Mouse (Mus musculus) lung, embryonic 15.5 days (tissue): ENCODE measurements around the gene Evl. TPM values are rescaled to one million over a fixed set of nuclear protein-coding genes. Genes with fewer than 3 reads are reported as not detected.
A peak's percentile ranks its signal among the peaks of the same experiment; 100 is the strongest.

Source experiments
- ATAC-seq: fragments of 200-750 bp; cut with Nextera tagmentation; 2 replicates; pipeline ENCODE4 v1.8.0; 2017; ENCODE audit warnings: moderate number of reproducible peaks, borderline replicate concordance; ENCODE audit not compliant: low FRiP score, low TSS enrichment; ENCODE audit errors: extremely low read depth
- H3K27ac ChIP-seq: fragments of 300-500 bp; sonication (generic); 2 replicates; pipeline ENCODE4 v1.5.1; 2015; ENCODE audit warnings: moderate library complexity, mild to moderate bottlenecking, inconsistent platforms
- H3K27me3 ChIP-seq: fragments of 300-500 bp; sonication (generic); 2 replicates; pipeline ENCODE4 v1.6.1; 2015; ENCODE audit warnings: inconsistent platforms
- H3K36me3 ChIP-seq: fragments of 300-500 bp; sonication (generic); 2 replicates; pipeline ENCODE4 v1.6.1; 2015; ENCODE audit warnings: inconsistent platforms
- H3K4me1 ChIP-seq: fragments of 300-500 bp; sonication (generic); 2 replicates; pipeline ENCODE4 v1.6.1; 2015; ENCODE audit warnings: inconsistent platforms
- H3K4me2 ChIP-seq: fragments of 300-500 bp; sonication (generic); 2 replicates; pipeline ENCODE4 v1.6.1; 2015; ENCODE audit warnings: inconsistent platforms, mild to moderate bottlenecking, moderate library complexity
- H3K4me3 ChIP-seq: fragments of 300-500 bp; sonication (generic); 2 replicates; pipeline ENCODE4 v1.5.1; 2015; ENCODE audit warnings: mild to moderate bottlenecking, inconsistent platforms
- H3K9ac ChIP-seq: fragments of 300-500 bp; sonication (generic); 2 replicates; pipeline ENCODE4 v1.6.1; 2015; ENCODE audit warnings: inconsistent platforms
- H3K9me3 ChIP-seq: fragments of 300-500 bp; sonication (generic); 2 replicates; pipeline ENCODE4 v1.6.1; 2016; ENCODE audit warnings: inconsistent platforms
- WGBS: fragments of 180-500 bp; shearing (Covaris S2); methylation state at CpG from one replicate; pipeline ENCODE4 v1.1.7; 2015; 5-methylcytosine and 5-hydroxymethylcytosine counted together
- polyA plus RNA-seq: library from polyadenylated mRNA; unstranded; fragments of >200 nt; fragmentation: Nextera tagmentation; extraction: Ambion mirVana; gene quantifications from 2 replicates; pipeline ENCODE4 v1.2.1, GENCODE M21; 2015

The Evl gene
- polyA plus RNA-seq, 1 experiment from 2014 or later, result 55.6 TPM

GRCm38 (mm10) chr12:108680861-108681260 is 126.3 kb downstream of the Evl start:
- no peak overlapping the region for H3K9ac ChIP-seq
- no peak overlapping the region for H3K27ac ChIP-seq
- no peak for ATAC-seq
- no peaks in the 10 kb centered on the region for H3K27me3 ChIP-seq
- no peak overlapping the region for H3K4me2 ChIP-seq
- WGBS, result 91% methylated on average over 8 of the region's 8 CpGs
- H3K9me3 ChIP-seq, result no peaks in the 10 kb centered on the region
- no peak overlapping the region for H3K4me3 ChIP-seq
- no peaks in the 10 kb centered on the region for H3K4me1 ChIP-seq
- H3K36me3 ChIP-seq, result peaks cover 71% of the 10 kb centered on the region

- Histone ChIP-seq H3K4me1 (no peaks in the 10 kb centered on the region), H3K4me2 (no peak overlapping the region), H3K36me3 (peaks cover 71% of the 10 kb centered on the region), H3K27me3 (no peaks in the 10 kb centered on the region), H3K4me3 (no peak overlapping the region), H3K9ac (no peak overlapping the region), H3K27ac (no peak overlapping the region), H3K9me3 (no peaks in the 10 kb centered on the region)
- ATAC-seq, result no peak
- 80% methylated on average over 13 of the region's 13 CpGs for WGBS
Measured at GRCm38 (mm10) chr12:108682240-108683023, 127.9 kb downstream of the Evl start.

- Histone ChIP-seq H3K9me3 (no peaks in the 10 kb centered on the region), H3K9ac (no peak overlapping the region), H3K27me3 (no peaks in the 10 kb centered on the region), H3K4me3 (no peak overlapping the region), H3K4me2 (no peak overlapping the region), H3K4me1 (no peaks in the 10 kb centered on the region), H3K36me3 (peaks cover 52% of the 10 kb centered on the region), H3K27ac (0 out of 2 replicates have a peak overlapping the region, but pooled peaks have one; percentile 29)
- no peak for ATAC-seq
- 70% methylated on average over 6 of the region's 6 CpGs for WGBS
Measured at GRCm38 (mm10) chr12:108686463-108686862, 131.9 kb downstream of the Evl start.

- Histone ChIP-seq H3K9ac (no peak overlapping the region), H3K27me3 (no peaks in the 10 kb centered on the region), H3K36me3 (peaks cover 47% of the 10 kb centered on the region), H3K27ac (0 out of 2 replicates have a peak overlapping the region, but pooled peaks have one; percentile 29), H3K9me3 (no peaks in the 10 kb centered on the region), H3K4me1 (no peaks in the 10 kb centered on the region), H3K4me2 (no peak overlapping the region), H3K4me3 (no peak overlapping the region)
- no peak for ATAC-seq
- 57% methylated on average over 6 of the region's 6 CpGs for WGBS
Measured at GRCm38 (mm10) chr12:108686926-108687325, 132.4 kb downstream of the Evl start.

- 63% methylated on average over 9 of the region's 9 CpGs for WGBS
- H3K27me3 ChIP-seq, result no peaks in the 10 kb centered on the region
- no peak overlapping the region for H3K4me2 ChIP-seq
- no peak for ATAC-seq
- no peaks in the 10 kb centered on the region for H3K9me3 ChIP-seq
- H3K36me3 ChIP-seq, result peaks cover 33% of the 10 kb centered on the region; the same call in 1 of the 2 replicates
- no peak overlapping the region for H3K9ac ChIP-seq
- no peak overlapping the region for H3K4me3 ChIP-seq
- no peaks in the 10 kb centered on the region for H3K4me1 ChIP-seq
- H3K27ac ChIP-seq, result no peak overlapping the region
Measured at GRCm38 (mm10) chr12:108689167-108689566, 134.6 kb downstream of the Evl start.

GRCm38 (mm10) chr12:108690529-108690928 is 136.0 kb downstream of the Evl start:
- no peak overlapping the region for H3K4me2 ChIP-seq
- H3K36me3 ChIP-seq, result peaks cover 22% of the 10 kb centered on the region; the same call in 1 of the 2 replicates
- no peaks in the 10 kb centered on the region for H3K4me1 ChIP-seq
- H3K27ac ChIP-seq, result no peak overlapping the region
- no peak overlapping the region for H3K4me3 ChIP-seq
- 56% methylated on average over 9 of the region's 9 CpGs for WGBS
- no peak for ATAC-seq
- no peaks in the 10 kb centered on the region for H3K27me3 ChIP-seq
- no peaks in the 10 kb centered on the region for H3K9me3 ChIP-seq
- no peak overlapping the region for H3K9ac ChIP-seq

GRCm38 (mm10) chr12:108693592-108693991 is 139.1 kb downstream of the Evl start:
- Histone ChIP-seq H3K36me3 (no peaks in the 10 kb centered on the region), H3K9me3 (no peaks in the 10 kb centered on the region), H3K4me3 (no peak overlapping the region), H3K4me2 (no peak overlapping the region), H3K9ac (no peak overlapping the region), H3K27ac (no peak overlapping the region), H3K27me3 (no peaks in the 10 kb centered on the region), H3K4me1 (no peaks in the 10 kb centered on the region)
- no peak for ATAC-seq
- WGBS, result 59% methylated on average over 2 of the region's 2 CpGs

GRCm38 (mm10) chr12:108694223-108694622 is 139.7 kb downstream of the Evl start:
- no peaks in the 10 kb centered on the region for H3K4me1 ChIP-seq
- H3K4me3 ChIP-seq, result no peak overlapping the region

GRCm38 (mm10) chr12:108698697-108699471 is 144.4 kb downstream of the Evl start:
- Histone ChIP-seq H3K4me3 (no peak overlapping the region), H3K27me3 (peaks cover 37% of the 10 kb centered on the region), H3K36me3 (no peaks in the 10 kb centered on the region), H3K4me2 (no peak overlapping the region), H3K9ac (no peak overlapping the region), H3K27ac (peak overlapping the region; percentile 27), H3K9me3 (no peaks in the 10 kb centered on the region), H3K4me1 (peaks cover 5% of the 10 kb centered on the region; the same call in 1 of the 2 replicates)
- WGBS, result 54% methylated on average over 11 of the region's 11 CpGs
- no peak for ATAC-seq

More at GRCm38 (mm10) chr12:108694223-108694622, 139.7 kb downstream of the Evl start:
- Histone ChIP-seq H3K27me3 (no peaks in the 10 kb centered on the region), H3K36me3 (no peaks in the 10 kb centered on the region), H3K9me3 (no peaks in the 10 kb centered on the region), H3K9ac (no peak overlapping the region), H3K27ac (no peak overlapping the region), H3K4me2 (no peak overlapping the region)
- no peak for ATAC-seq
- 64% methylated on average over 1 of the region's 1 CpGs for WGBS

GRCm38 (mm10) chr12:108699576-108699975 is 145.1 kb downstream of the Evl start:
- peaks cover 44% of the 10 kb centered on the region for H3K27me3 ChIP-seq
- H3K36me3 ChIP-seq, result no peaks in the 10 kb centered on the region
- no peaks in the 10 kb centered on the region for H3K9me3 ChIP-seq
- H3K9ac ChIP-seq, result no peak overlapping the region
- no peak overlapping the region for H3K4me3 ChIP-seq
- 73% methylated on average over 10 of the region's 10 CpGs for WGBS
- H3K27ac ChIP-seq, result no peak overlapping the region
- no peak for ATAC-seq
- H3K4me1 ChIP-seq, result peaks cover 5% of the 10 kb centered on the region; the same call in 1 of the 2 replicates
- no peak overlapping the region for H3K4me2 ChIP-seq

- peaks cover 5% of the 10 kb centered on the region; the same call in 1 of the 2 replicates for H3K4me1 ChIP-seq
- H3K4me3 ChIP-seq, result no peak overlapping the region
- no peaks in the 10 kb centered on the region for H3K9me3 ChIP-seq
- no peak overlapping the region for H3K9ac ChIP-seq
- H3K27ac ChIP-seq, result no peak overlapping the region
- no peaks in the 10 kb centered on the region for H3K36me3 ChIP-seq
- ATAC-seq, result no peak
- no peak overlapping the region for H3K4me2 ChIP-seq
- 36% methylated on average over 5 of the region's 5 CpGs for WGBS
- H3K27me3 ChIP-seq, result peaks cover 44% of the 10 kb centered on the region
Measured at GRCm38 (mm10) chr12:108700037-108700436, 145.5 kb downstream of the Evl start.

GRCm38 (mm10) chr12:108701221-108701620 is 146.7 kb downstream of the Evl start:
- H3K27me3 ChIP-seq, result peaks cover 44% of the 10 kb centered on the region
- WGBS, result 33% methylated on average over 2 of the region's 2 CpGs
- H3K4me3 ChIP-seq, result no peak overlapping the region
- H3K4me2 ChIP-seq, result no peak overlapping the region
- no peak overlapping the region for H3K9ac ChIP-seq
- H3K4me1 ChIP-seq, result peaks cover 5% of the 10 kb centered on the region; the same call in 1 of the 2 replicates
- no peak overlapping the region for H3K27ac ChIP-seq
- H3K36me3 ChIP-seq, result no peaks in the 10 kb centered on the region
- no peaks in the 10 kb centered on the region for H3K9me3 ChIP-seq
- ATAC-seq, result no peak
